Mouse (Mus musculus): ENCODE measurements around the gene Chst11. TPM values are rescaled to one million over a fixed set of nuclear protein-coding genes. Genes with fewer than 3 reads are reported as not detected.

Gene Chst11
- total RNA-seq, 2 experiments from 2014 or later, result 50.9 to 52.7 TPM

DNA sequence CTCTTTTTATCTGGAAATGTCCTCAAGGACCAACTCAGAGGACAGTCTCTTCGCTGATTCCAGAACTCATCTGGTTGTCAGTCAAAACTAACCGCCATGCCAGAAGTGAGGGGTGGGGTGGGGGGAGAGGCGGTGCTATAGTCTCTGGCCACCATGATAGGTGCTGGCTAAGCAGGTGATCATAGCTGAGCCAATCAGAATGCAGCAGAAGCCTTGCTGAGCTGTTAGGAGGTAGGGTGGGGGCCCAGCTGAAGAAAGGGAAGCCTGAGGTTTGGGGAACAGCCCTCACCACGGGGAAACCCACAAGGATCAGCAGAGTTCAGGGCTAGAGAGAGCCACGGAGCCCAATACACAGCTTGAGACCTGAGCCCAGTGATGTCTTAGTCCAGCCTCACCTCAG lies 11.1 kb upstream of the Chst11 start:
- no peak for TF ChIP-seq CTCF (conservative IDR thresholded peaks at IDR 0.05)
- DNase-seq (ENCODE audit: low spot score in 2 of 2), result no peak
- Histone ChIP-seq H3K4me3 (no peak overlapping the region), H3K27ac (no peak overlapping the region)

GRCm38 (mm10) chr10:82974627-82975177 lies 10.6 kb upstream of the Chst11 start:
- DNase-seq (ENCODE audit: low spot score in 2 of 2), result no peak
- no peak for TF ChIP-seq CTCF (conservative IDR thresholded peaks at IDR 0.05)
- no peak overlapping the region for H3K27ac ChIP-seq
- no peak overlapping the region for H3K4me3 ChIP-seq

DNA sequence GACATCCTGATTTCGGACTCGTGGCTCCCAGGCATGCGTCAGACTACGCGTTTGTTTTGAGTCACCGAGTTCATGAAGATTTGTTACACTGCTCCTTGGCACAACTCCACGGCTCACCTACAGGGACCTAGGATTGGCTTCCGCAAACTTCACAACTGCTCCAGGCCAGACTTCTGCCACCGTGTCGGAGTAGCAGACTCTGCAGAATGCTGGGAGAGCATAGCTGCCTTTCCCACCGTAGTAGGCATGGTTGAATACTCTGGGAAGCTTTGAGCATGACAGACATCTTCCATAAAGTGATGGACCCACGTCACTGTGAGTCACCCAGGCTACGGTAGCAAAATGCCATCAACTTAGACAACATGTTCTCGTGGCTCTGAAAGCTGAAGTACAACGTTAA lies 9.5 kb upstream of the Chst11 start:
- H3K27ac ChIP-seq, result no peak overlapping the region
- no peak for DNase-seq (ENCODE audit: low spot score in 2 of 2)
- TF ChIP-seq CTCF (conservative IDR thresholded peaks at IDR 0.05), result no peak
- no peak overlapping the region for H3K4me3 ChIP-seq

DNA sequence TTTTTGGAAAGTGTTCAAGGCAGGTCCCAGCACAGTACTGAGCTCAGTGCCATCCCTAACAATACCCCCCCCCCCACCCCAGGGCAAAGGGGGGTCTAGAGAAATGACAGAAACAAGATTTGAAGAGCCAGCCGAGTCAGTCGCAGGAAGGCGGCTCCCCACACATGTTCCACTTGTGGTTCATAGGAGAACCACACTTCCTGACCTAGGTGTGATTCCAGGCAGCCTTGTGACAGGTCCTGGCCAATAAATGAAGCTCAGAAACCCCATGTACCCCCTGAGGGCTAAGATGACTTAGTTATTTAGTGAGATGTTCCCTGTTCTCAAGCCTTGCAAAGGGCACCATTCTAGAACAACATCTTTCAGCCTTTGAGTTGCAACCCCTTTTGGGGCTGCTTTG lies 3.0 kb upstream of the Chst11 start:
- TF ChIP-seq CTCF (conservative IDR thresholded peaks at IDR 0.05), result no peak
- Histone ChIP-seq H3K4me3 (no peak overlapping the region), H3K27ac (no peak overlapping the region)
- DNase-seq (ENCODE audit: low spot score in 2 of 2), result no peak

DNA sequence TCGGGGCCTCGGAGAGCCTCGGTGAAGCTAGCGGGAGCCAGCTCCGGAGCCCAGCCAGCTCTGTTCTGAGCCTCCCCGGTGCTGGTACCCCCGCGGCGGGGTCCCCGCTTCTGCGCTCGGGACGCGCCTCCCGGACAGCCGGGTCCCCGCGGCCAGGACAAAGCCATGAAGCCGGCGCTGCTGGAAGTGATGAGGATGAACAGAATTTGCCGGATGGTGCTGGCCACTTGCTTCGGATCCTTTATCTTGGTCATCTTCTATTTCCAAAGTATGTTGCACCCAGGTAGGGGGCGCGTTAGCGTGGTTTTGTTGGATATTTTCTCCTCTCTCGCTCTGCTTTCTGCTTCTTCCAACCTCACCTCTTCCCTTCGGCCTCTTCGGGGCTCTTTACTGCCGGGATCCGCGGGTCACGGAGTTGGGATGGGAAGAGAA lies 418 bp downstream of the Chst11 start:
- H3K27ac ChIP-seq, result peak overlapping the region; percentile 93
- DNase-seq (ENCODE audit: low spot score in 2 of 2), result peak in 1 of 2 experiments; percentile 40
- peak overlapping the region; percentile 77 for H3K4me3 ChIP-seq
- TF ChIP-seq CTCF (conservative IDR thresholded peaks at IDR 0.05), result peak; percentile 73

GRCm38 (mm10) chr10:82986251-82986992 lies 1.1 kb downstream of the Chst11 start:
- H3K27ac ChIP-seq, result peak overlapping the region; percentile 93
- TF ChIP-seq CTCF (conservative IDR thresholded peaks at IDR 0.05), result no peak
- H3K4me3 ChIP-seq, result peak overlapping the region; percentile 77
- no peak for DNase-seq (ENCODE audit: low spot score in 2 of 2)

- Histone ChIP-seq H3K27ac (peak overlapping the region; percentile 93), H3K4me3 (peak overlapping the region; percentile 77)
- no peak for TF ChIP-seq CTCF (conservative IDR thresholded peaks at IDR 0.05)
- no peak for DNase-seq (ENCODE audit: low spot score in 2 of 2)
These were observed 1.7 kb downstream of the Chst11 start for GRCm38 (mm10) chr10:82986993-82987349.

DNA sequence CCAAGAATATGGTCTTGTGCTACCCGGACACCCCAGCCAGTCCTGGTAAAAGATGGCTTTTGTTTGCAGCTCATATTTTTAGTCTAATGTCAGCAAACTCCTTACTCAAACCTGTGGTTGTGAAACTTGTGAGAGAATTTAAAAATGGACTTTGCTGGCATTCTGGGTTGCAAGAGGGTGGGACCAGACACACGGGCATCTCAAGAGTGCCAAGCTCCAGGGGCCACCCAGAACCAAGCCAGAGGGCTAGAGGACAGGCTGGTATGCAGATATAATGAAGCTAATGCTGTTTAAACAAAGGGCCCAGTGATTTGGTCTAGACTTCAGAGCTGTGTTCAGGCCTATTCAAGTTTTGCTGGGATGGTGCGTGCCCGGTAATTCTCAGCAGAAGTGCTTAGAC lies 2.1 kb downstream of the Chst11 start:
- H3K27ac ChIP-seq, result peak overlapping the region; percentile 93
- no peak for TF ChIP-seq CTCF (conservative IDR thresholded peaks at IDR 0.05)
- no peak for DNase-seq (ENCODE audit: low spot score in 2 of 2)
- H3K4me3 ChIP-seq, result peak overlapping the region; percentile 77

GRCm38 (mm10) chr10:82989418-82990025 lies 4.2 kb downstream of the Chst11 start:
- no peak for DNase-seq (ENCODE audit: low spot score in 2 of 2)
- no peak for TF ChIP-seq CTCF (conservative IDR thresholded peaks at IDR 0.05)
- Histone ChIP-seq H3K27ac (peak overlapping the region; percentile 18; the same call in 1 of the 2 replicates), H3K4me3 (no peak overlapping the region)

- Histone ChIP-seq H3K4me3 (no peak overlapping the region), H3K27ac (peak overlapping the region; percentile 44; the same call in 1 of the 2 replicates)
- TF ChIP-seq CTCF (conservative IDR thresholded peaks at IDR 0.05), result no peak
- DNase-seq (ENCODE audit: low spot score in 2 of 2), result no peak
These were observed 5.6 kb downstream of the Chst11 start for GRCm38 (mm10) chr10:82990918-82991317.

- no peak for TF ChIP-seq CTCF (conservative IDR thresholded peaks at IDR 0.05)
- no peak overlapping the region for H3K4me3 ChIP-seq
- H3K27ac ChIP-seq, result peak overlapping the region; percentile 44; the same call in 1 of the 2 replicates
- DNase-seq (ENCODE audit: low spot score in 2 of 2), result no peak
These were observed 6.6 kb downstream of the Chst11 start for GRCm38 (mm10) chr10:82991756-82992519.

DNA sequence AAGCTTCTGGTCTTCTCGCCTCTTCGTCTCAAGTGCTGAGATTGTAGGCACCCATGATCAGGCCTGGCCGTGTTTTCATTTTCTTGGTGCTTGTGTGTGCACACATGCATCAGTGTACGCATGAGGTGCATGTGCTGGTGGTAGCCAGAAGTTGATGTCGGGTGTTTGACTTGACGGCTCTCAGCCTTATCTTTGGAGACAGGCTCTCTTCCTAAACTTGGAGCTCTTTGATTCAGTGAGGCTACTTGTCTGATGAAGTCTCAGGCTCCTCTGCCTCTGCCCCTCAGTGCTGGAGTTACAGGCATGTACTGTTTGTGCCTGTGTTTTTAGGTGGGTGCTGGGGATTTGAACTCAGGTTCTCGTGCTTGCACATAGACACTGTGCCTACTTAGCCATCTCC lies 9.0 kb downstream of the Chst11 start:
- no peak overlapping the region for H3K4me3 ChIP-seq
- no peak for TF ChIP-seq CTCF (conservative IDR thresholded peaks at IDR 0.05)

GRCm38 (mm10) chr10:82997460-82997859 lies 12.2 kb downstream of the Chst11 start:
- Histone ChIP-seq H3K27ac (no peak overlapping the region), H3K4me3 (no peak overlapping the region)
- TF ChIP-seq CTCF (conservative IDR thresholded peaks at IDR 0.05), result no peak
- DNase-seq (ENCODE audit: low spot score in 2 of 2), result no peak

More for the DNA sequence above, 9.0 kb downstream of the Chst11 start:
- H3K27ac ChIP-seq, result no peak overlapping the region
- no peak for DNase-seq (ENCODE audit: low spot score in 2 of 2)

Data from layer of hippocampus, adult 2 months (tissue).